32 mouse cellular contexts compared by ENCODE assay signal in genomic region chr10:97725929-97726328, GRCm38 (mm10). TPM values are rescaled to one million over a fixed set of nuclear protein-coding genes. Genes with fewer than 3 reads are reported as not detected.
DNase-seq lines count a peak whose midpoint lies in the region; ATAC-seq and TF ChIP-seq lines count a peak whose summit lies in the region.
"Had no signal": no experiment of that assay in that cellular context is flagged by ENCODE, and none has a peak within 500 bp of the region (broad histone marks: within the 10 kb centered on the region; RNA-seq: fewer than 3 reads in every experiment).

No protein-coding gene starts in this region.

- H3K4me3 ChIP-seq in embryonic facial prominence, embryonic 14.5 days (ENCODE audit: low read depth, low read length) = no peak overlapping the region
- H3K4me3 ChIP-seq in embryonic facial prominence, embryonic 10.5 days = no peak overlapping the region
- H3K4me3 ChIP-seq in lung, embryonic 14.5 days (ENCODE audit: low read depth, low read length) = no peak overlapping the region
- H3K4me3 ChIP-seq: embryonic facial prominence, embryonic 13.5 days; heart, embryonic 12.5 days; heart, embryonic 15.5 days; hindbrain, embryonic 10.5 days; hindbrain, embryonic 13.5 days had no signal

- ATAC-seq in embryonic facial prominence, embryonic 14.5 days (ENCODE audit: low read depth) = no peak
- ATAC-seq in lung, embryonic 14.5 days (ENCODE audit: insufficient read depth) = no peak
- ATAC-seq: activated CD4-positive, CD25-positive, alpha-beta regulatory T cell, adult 4 months; forebrain, embryonic 14.5 days; forebrain, postnatal 0 days; hindbrain, embryonic 16.5 days had no signal

- 19% methylated on average over 1 of the region's 1 CpGs for WGBS in embryonic facial prominence, embryonic 14.5 days
- 70% methylated on average over 1 of the region's 1 CpGs for WGBS in embryonic facial prominence, embryonic 10.5 days
- 17% methylated on average over 1 of the region's 1 CpGs for WGBS in lung, embryonic 14.5 days

- no peak overlapping the region for H3K27ac ChIP-seq in embryonic facial prominence, embryonic 14.5 days (replicated peaks; ENCODE audit: low read depth, low read length)
- no peak overlapping the region for H3K27ac ChIP-seq in embryonic facial prominence, embryonic 10.5 days (replicated peaks)
- no peak overlapping the region for H3K27ac ChIP-seq in lung, embryonic 14.5 days (ENCODE audit: low read depth)
- H3K27ac ChIP-seq: embryonic facial prominence, embryonic 13.5 days; heart, embryonic 15.5 days; hindbrain, embryonic 10.5 days; hindbrain, embryonic 13.5 days had no signal

- H3K36me3 ChIP-seq in embryonic facial prominence, embryonic 14.5 days (ENCODE audit: control insufficient read depth, insufficient read depth, low read length) = no peaks in the 10 kb centered on the region
- no peaks in the 10 kb centered on the region for H3K36me3 ChIP-seq in embryonic facial prominence, embryonic 10.5 days (replicated peaks)
- no peaks in the 10 kb centered on the region for H3K36me3 ChIP-seq in lung, embryonic 14.5 days (ENCODE audit: insufficient read depth)
- H3K36me3 ChIP-seq: embryonic facial prominence, embryonic 13.5 days; G1E; heart, embryonic 12.5 days; heart, embryonic 15.5 days; hindbrain, embryonic 10.5 days; hindbrain, embryonic 13.5 days had no signal

- H3K9me3 ChIP-seq in embryonic facial prominence, embryonic 14.5 days (ENCODE audit: control insufficient read depth, low read length) = no peaks in the 10 kb centered on the region
- H3K9me3 ChIP-seq in embryonic facial prominence, embryonic 10.5 days = no peaks in the 10 kb centered on the region
- no peaks in the 10 kb centered on the region for H3K9me3 ChIP-seq in lung, embryonic 14.5 days (ENCODE audit: low read depth, low read length)
- H3K9me3 ChIP-seq: embryonic facial prominence, embryonic 13.5 days; heart, embryonic 12.5 days; heart, embryonic 15.5 days; hindbrain, embryonic 10.5 days; hindbrain, embryonic 13.5 days had no signal

- no peak overlapping the region for H3K4me2 ChIP-seq in embryonic facial prominence, embryonic 14.5 days (ENCODE audit: low read depth, low read length)
- no peak overlapping the region for H3K4me2 ChIP-seq in lung, embryonic 14.5 days
- H3K4me2 ChIP-seq: embryonic facial prominence, embryonic 13.5 days; heart, embryonic 12.5 days; heart, embryonic 15.5 days; hindbrain, embryonic 13.5 days had no signal

- H3K9ac ChIP-seq in embryonic facial prominence, embryonic 14.5 days (ENCODE audit: low read depth, low read length) = no peak overlapping the region
- no peak overlapping the region for H3K9ac ChIP-seq in lung, embryonic 14.5 days
- H3K9ac ChIP-seq: embryonic facial prominence, embryonic 13.5 days; forebrain, postnatal 0 days; heart, embryonic 12.5 days; heart, embryonic 15.5 days; hindbrain, embryonic 13.5 days had no signal

- peak; percentile 65 for DNase-seq in embryonic facial prominence, embryonic 14.5 days (ENCODE audit: low spot score)
- no peak for DNase-seq in embryonic facial prominence, embryonic 10.5 days (ENCODE audit: low spot score)
- peak; percentile 48 for DNase-seq in lung, embryonic 14.5 days
- DNase-seq in lung, postnatal 14 days = no peak
- peak; percentile 31 for DNase-seq in adipocyte (ENCODE audit: low spot score)
- DNase-seq in spleen, adult 18-20 months = no peak
- DNase-seq in right cerebral cortex, postnatal 25 days = no peak
- DNase-seq: adrenal gland, adult 2 months; adrenal gland, postnatal 14 days; B cell, adult 2 months; cerebellum, adult 11 months; cerebellum, adult 2 months; cerebellum, adult 9-11 months; cerebellum, postnatal 25 days; forebrain, postnatal 0 days; gastrocnemius, postnatal 25 days; heart, adult 18-20 months; heart, postnatal 10 days; heart, postnatal 36 days had no signal

- H3K27me3 ChIP-seq in embryonic facial prominence, embryonic 14.5 days (replicated peaks; ENCODE audit: control insufficient read depth, insufficient read depth, low read length) = no peaks in the 10 kb centered on the region
- H3K27me3 ChIP-seq in embryonic facial prominence, embryonic 10.5 days (replicated peaks; ENCODE audit: low read depth, poor library complexity, severe bottlenecking) = no peaks in the 10 kb centered on the region
- no peaks in the 10 kb centered on the region for H3K27me3 ChIP-seq in lung, embryonic 14.5 days (ENCODE audit: insufficient read depth, low read length)
- H3K27me3 ChIP-seq: CH12.LX; embryonic facial prominence, embryonic 13.5 days; heart, embryonic 12.5 days; heart, embryonic 15.5 days; hindbrain, embryonic 13.5 days had no signal

- no peaks in the 10 kb centered on the region for H3K4me1 ChIP-seq in embryonic facial prominence, embryonic 14.5 days (ENCODE audit: control insufficient read depth, insufficient read depth, low read length)
- H3K4me1 ChIP-seq in embryonic facial prominence, embryonic 10.5 days = no peaks in the 10 kb centered on the region
- H3K4me1 ChIP-seq in lung, embryonic 14.5 days (ENCODE audit: insufficient read depth) = no peaks in the 10 kb centered on the region
- H3K4me1 ChIP-seq: embryonic facial prominence, embryonic 13.5 days; heart, embryonic 12.5 days; heart, embryonic 15.5 days; hindbrain, embryonic 10.5 days; hindbrain, embryonic 13.5 days had no signal

- no peak for TF ChIP-seq CTCF in lung, embryonic 14.5 days (IDR thresholded peaks at IDR 0.05; ENCODE audit: low read depth)

RNA-seq across cellular contexts. Expression of gene C030005K15Rik, which starts 0.6 kb away (rescaled TPM):
- polyA plus RNA-seq in embryonic facial prominence, embryonic 14.5 days (2014; fragmentation: Nextera tagmentation; extraction: Ambion mirVana) = not detected in 2 replicates
- polyA plus RNA-seq in embryonic facial prominence, embryonic 10.5 days (2016; fragmentation: Nextera tagmentation; extraction: Ambion mirVana) = not detected in 2 replicates
- not detected in 2 replicates for polyA plus RNA-seq in lung, embryonic 14.5 days (2014; fragmentation: Nextera tagmentation; extraction: Ambion mirVana)
- polyA plus RNA-seq: activated CD4-positive, CD25-positive, alpha-beta regulatory T cell, adult 4 months; adrenal gland, adult 2 months; cerebellum, adult 2 months; embryonic facial prominence, embryonic 13.5 days; forebrain, embryonic 11.5 days; forebrain, embryonic 14.5 days; forebrain, postnatal 0 days; G1E; gonadal fat pad, adult 2 months; heart, embryonic 12.5 days; heart, embryonic 15.5 days; hindbrain, embryonic 10.5 days; hindbrain, embryonic 13.5 days; hindbrain, embryonic 16.5 days had no signal

RNA-seq across cellular contexts. Expression of gene Ccer1, which starts 33.1 kb away (rescaled TPM):
- polyA plus RNA-seq in embryonic facial prominence, embryonic 14.5 days (2014; fragmentation: Nextera tagmentation; extraction: Ambion mirVana) = not detected in 2 replicates
- not detected in 2 replicates for polyA plus RNA-seq in embryonic facial prominence, embryonic 10.5 days (2016; fragmentation: Nextera tagmentation; extraction: Ambion mirVana)
- polyA plus RNA-seq in lung, embryonic 14.5 days (2014; fragmentation: Nextera tagmentation; extraction: Ambion mirVana) = not detected in 2 replicates
- polyA plus RNA-seq: adrenal gland, adult 2 months; cerebellum, adult 2 months; embryonic facial prominence, embryonic 13.5 days; forebrain, embryonic 11.5 days; forebrain, embryonic 14.5 days; forebrain, postnatal 0 days; frontal cortex, adult 2 months; G1E; heart, embryonic 12.5 days; heart, embryonic 15.5 days; hindbrain, embryonic 10.5 days; hindbrain, embryonic 13.5 days; hindbrain, embryonic 16.5 days had no signal

Comparison
In these comparisons a context has a peak if more than half of its experiments do, and no peak if none do; other contexts are left out.
1. DNase-seq: peak in embryonic facial prominence, embryonic 14.5 days (single experiment), lung, embryonic 14.5 days (single experiment) and adipocyte (single experiment); none in embryonic facial prominence, embryonic 10.5 days (single experiment), lung, postnatal 14 days (single experiment), spleen, adult 18-20 months (0 of 2) and right cerebral cortex, postnatal 25 days (single experiment).